Mouse (Mus musculus): Measurements from ENCODE around the gene Apobec2.

DNA sequence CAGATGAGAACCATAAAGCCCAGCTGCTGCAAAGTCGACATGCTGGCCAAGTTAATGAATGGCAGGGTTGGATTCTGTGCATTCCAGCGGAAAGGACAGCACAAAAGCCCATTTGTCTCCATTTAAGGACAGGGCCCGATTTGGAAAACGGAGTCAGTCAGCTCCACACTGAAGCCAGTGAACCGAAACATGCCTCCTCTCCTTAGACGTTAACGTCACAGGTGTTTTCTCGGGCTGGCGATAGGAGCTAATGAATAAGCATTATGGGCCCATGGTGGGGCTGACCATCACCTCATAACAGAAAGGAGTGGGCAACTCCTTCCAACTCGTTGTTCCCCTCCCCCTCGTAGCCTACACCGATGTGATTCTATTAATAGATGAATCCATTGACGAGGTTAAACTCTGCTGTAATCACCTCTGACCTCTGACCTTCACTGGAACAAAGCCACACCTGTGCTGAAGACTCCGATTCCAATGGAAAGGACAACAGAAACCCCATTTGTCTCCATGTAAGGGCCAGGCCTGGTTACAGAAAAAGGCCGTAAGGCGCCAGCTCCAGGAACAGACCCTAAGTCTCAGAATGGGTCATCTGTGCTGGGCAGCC is 10.9 kb upstream of the Apobec2 start:
- TF ChIP-seq GATA1 (IDR thresholded peaks at IDR 0.05; ENCODE audit: borderline replicate concordance, low read length) (no peak), CTCF (IDR thresholded peaks at IDR 0.05; ENCODE audit: low read depth, low read length) (no peak), POLR2AphosphoS5 (IDR thresholded peaks at IDR 0.05; ENCODE audit: insufficient replicate concordance, low read depth, low read length) (no peak; the same call in 1 of the 2 replicates)

Measured in G1E (cell line).